Mouse (Mus musculus) left cerebral cortex, postnatal 25 days (tissue): ENCODE results near the gene Efna5. TPM values are rescaled to one million over a fixed set of nuclear protein-coding genes. Genes with fewer than 3 reads are reported as not detected.

Source experiments
- DNase-seq, 2 experiments: peaks; one replicate each; pipeline ENCODE4 v3.0.0; 2022; ENCODE audit warnings: low spot score in 2 of 2, mixed read lengths in 1 of 2
- intact Hi-C: fragments of 180-260 bp; cut with DNase I; formaldehyde crosslinking; loops from one replicate; pipeline ENCODE4 v1.15.1; 2025
- total RNA-seq, 2 experiments: library from RNA; stranded (reverse); gene quantifications; 2 replicates each; pipeline ENCODE4 v1.2.3; 2021

The Efna5 gene
- total RNA-seq, 2 experiments from 2014 or later: 32.8 to 41.5 TPM

DNA sequence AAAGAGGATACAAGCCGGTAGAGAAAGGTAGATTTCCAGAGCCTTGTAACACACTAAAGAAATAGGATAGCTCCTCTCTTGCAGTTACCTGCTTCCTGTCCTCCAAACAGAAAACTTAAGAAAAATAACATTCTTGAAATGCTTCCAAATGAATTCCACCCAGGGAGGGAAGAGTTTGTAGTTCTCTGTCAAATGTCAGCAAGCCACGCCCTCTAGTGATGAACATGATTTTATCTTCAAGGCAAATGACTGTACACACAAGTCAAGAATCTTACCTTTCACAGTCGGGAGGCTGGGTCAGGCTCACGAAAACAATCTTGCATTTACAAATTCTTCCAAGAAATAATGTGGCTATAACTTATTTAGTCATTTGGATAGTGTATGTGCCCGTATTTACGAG lies 78.4 kb downstream of the Efna5 start:
- DNase-seq: no peak

DNA sequence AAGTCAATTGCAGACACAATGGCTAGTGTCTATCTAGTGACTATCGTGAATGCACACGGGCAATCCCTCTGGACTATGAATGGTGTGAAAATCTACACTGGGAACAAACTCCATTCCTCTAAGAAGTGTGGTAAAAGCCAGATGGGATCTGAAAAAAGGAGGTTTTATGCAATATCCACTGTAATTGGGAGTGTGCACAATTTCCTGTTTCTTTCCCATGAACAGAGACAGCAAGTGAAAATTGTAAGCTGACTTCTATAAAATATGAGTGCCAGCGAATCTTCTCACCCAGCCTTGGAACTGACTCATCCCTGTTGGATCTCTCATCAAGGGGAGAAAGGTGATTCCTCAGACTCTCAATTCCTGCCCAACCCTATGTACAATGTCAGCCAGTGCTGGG lies 83.8 kb downstream of the Efna5 start:
- intact Hi-C loops: no loop called here
- peak in 1 of 2 experiments; percentile 64 for DNase-seq

More for the DNA sequence above, 78.4 kb downstream of the Efna5 start:
- intact Hi-C loops: no loop called here

DNA sequence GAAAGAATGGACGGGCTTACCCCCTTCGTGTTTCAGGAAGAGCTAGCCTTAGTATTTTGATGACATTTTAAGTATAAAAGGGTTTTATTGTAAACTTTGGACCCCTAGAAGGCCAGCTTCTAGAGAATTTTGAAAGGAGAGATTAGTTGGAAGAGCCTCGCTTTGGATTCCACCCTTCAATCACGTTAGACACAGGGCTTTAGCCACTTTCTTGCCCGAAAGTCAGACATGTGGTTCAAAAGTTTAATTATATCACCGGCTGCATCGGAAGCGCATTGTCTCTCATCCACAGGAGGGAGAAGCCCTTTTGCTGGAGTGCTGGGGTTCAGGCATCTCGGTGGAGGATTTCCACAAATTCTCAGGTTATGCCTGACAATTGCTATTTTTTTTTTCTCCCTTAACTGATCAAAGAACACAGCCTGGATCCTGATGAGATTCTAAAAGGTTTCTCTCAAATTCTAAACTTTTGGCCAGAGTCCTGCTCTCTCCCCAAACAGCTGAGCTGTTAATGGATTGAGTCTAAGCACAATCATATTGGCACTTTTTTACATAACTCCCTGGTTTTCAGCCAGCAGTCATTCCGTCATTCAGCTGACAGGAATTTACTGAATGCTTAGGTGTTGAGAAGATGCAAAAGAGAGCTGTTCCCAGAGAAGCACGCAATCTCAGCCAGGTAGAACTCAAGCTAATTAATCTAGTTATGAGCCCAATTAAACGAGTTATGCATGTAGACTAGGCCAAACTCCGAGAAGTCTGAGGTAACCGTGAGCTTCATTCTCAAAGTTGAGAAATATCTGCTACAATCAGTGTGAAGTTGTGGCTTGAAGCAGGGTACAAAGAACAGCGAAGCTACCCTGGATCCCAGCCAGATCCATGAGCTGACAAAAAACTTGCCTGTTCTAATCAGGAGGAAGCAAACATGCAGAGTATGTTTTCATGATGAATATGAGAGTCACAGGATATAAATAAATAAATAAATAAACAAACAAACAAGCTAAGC lies 91.5 kb downstream of the Efna5 start:
- intact Hi-C loops: no loop called here
- no peak for DNase-seq

DNA sequence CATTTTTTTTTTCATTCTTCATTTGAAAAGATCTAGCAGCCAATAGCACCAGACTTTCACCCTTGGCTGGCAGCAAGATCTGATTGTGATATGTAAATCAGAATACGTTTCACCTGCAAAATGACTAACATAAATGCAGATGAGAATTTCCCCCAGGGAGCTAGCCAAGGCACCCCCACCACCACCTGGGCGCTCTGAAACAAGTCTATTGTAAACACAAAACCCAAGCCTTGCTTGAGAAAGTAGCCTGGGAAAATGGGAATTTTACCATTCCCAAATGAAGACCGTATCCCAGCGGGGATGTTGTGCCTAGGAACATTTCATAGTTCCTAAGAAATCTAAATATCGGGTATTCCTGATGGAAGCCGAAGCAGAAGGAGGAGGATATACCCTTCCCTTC lies 92.3 kb downstream of the Efna5 start:
- intact Hi-C loops: no loop called here
- no peak for DNase-seq

DNA sequence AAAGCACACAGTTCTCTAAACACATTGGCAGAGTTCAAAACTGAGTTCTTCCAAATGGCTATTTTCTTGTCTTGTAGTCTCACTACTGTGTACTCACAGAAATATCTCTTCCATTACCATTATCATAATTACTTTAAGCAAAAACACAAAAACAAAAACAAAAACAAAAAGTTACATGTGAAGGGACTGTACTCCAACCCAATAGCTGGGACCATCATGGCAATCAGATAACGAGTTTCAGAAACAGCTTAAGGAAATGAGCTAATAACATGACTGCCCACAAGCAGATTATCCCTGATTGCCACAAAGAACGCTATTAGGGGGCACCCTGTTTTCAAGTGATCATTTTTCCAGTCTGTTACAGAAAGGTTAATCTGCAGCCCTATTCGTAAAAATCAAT lies 93.3 kb downstream of the Efna5 start:
- DNase-seq: no peak
- intact Hi-C loops: no loop called here

DNA sequence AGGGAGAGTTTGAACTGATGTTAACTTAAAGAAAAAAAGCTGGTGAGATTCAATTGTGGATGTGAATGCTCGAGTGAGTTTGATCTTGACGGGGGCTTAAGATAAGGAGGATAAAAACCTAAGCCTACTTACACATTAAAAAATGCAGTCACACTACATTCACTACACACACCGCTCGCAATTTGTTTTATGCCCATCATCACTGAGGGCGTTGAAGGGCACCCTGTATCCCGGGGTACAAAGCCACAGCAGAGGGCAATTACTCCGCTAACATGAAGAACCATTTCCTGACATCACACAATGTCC lies 94.6 kb downstream of the Efna5 start:
- DNase-seq: no peak
- intact Hi-C loops: no loop called here

DNA sequence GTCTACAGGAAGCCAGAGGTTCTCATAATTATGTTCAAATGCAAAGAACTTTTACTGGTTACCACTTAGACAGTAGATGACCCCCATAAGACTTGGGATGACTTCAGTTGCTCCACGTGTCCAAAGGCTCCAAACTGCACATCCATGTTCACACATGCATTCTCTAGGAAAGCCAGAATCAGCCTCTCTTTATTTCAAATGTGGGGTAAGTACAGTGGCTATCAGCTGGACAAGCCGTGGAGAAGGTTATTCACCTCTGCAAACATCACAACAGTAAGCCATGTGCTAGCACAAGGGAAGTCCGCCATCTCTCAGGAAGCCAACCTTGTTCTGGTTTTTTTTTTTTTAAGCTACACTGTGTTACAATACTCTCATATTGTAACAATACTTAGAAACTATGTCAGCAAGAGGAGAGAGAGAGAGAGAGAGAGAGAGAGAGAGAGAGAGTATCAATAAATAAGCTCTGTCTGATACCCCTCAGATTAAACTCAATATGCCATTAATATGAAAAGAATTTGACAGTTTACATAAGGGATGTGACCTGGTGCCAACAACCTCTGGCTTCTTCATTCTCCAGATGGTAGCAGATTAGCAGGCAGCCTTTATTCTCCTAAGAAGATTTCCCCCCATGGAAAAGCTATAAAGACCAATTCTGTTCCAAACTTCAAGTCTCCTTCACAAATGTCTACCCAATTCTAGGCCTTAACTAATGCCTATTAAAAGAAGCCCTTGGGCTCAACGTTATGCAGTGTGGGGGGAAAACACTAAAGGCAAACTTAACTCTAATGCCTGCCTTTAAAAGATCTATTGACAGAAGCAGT lies 95.1 kb downstream of the Efna5 start:
- DNase-seq: no peak
- intact Hi-C loops: no loop called here

DNA sequence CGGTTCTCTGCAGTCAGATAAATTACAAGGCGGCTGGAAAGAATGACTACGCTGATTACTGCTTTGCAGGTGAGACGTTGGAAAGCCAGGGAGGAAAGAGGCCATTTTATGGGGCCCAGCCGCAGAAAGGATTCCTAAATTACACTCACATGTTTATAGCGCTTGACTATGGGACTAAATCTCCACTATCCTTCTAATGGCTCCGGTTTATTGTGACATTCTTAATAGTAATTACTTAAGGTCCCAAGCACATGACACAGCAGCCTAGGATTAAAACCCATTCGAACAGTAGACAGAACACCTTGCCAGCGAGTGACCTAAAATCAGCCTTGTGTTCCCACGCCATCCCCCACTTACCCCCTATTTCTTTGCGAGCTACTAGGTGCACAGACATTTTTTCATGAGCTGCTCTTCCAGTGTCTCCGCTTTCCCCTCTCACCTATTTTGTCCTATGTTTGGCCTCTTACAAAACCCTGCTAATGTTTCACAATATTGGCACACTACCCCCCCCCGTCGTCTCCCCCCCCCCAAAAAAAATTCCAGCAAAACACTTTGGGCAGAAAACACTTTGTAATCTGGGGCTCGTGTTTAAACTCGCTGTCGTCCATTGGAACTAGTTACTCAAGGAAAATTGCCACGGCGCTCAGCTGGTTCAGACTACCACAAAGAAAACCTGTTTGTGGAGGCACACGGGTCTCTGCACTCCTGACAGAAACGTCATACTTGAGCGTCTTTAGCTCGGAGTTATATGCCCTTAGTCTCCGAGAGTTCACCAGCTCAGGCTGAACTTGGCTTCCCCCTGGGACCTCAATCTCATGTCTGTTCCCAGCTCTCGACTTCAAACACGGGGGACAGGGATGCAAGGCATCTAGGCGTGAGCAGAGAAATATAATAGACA lies 96.6 kb downstream of the Efna5 start:
- intact Hi-C loops: no loop called here
- no peak for DNase-seq

DNA sequence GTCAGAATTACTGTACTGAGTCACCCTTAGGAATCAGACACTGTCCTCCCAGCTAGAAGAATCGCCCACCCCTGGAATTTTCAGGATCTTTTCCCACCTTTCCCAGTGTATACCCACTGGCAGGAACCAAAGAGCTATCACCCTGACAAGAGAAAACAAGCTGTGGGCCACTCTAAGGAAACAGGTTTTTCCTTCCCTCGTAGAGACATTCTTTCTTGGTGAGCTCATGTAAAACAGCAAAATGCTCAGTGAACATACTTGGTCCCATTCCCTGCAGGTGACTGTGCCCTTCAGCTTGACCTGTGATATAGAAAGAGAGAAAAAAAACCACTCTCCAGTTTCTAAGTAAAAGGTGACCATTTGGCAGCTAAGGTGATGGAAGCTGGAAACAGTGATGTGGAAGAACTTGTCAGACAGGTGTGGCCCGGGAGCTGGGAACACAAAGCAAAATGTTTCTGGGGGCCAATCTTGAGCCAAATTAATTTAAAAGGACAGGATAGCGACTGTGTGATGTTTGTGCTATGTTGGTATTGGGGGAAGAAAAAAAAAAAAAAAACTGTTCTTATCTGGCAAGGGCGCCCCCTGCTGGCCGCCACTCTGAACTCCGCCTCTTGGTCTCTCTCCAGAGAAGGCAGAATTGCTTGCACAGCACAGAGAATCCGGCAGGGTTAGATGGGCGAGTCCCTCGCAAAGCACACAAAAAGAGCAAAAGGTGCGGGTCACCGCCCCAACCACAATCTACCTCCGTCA lies 97.4 kb downstream of the Efna5 start:
- intact Hi-C loops: no loop called here
- DNase-seq: peak; percentile 66 to 83

DNA sequence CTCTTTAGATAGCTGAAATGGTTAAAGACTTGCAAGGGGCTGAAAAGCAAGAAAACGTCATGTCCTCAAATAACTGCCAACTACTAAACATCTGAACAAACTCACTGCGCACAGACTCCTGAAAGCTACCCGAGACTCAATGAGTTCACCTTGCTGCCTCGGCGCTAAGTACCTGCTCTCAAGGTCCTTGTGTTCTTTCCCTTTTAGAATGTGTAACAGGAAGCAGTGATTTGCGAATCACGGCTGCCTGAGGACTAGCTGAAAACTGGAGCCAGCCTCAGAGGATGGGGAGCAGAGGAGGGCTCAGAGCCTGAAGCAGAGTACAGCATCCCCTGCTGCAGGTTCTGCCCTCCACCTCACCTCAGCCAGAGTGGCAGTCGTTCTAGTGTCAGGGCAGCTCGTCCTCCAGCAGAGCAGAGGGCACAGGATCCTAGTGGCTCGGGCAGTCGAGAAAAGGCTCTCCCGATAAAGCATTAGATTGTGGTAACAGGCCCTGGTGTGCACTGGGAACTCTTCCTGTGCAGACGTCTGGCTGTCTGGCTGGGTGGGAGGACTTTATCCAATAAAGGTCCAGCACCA lies 98.2 kb downstream of the Efna5 start:
- DNase-seq: no peak
- intact Hi-C loops: no loop called here

DNA sequence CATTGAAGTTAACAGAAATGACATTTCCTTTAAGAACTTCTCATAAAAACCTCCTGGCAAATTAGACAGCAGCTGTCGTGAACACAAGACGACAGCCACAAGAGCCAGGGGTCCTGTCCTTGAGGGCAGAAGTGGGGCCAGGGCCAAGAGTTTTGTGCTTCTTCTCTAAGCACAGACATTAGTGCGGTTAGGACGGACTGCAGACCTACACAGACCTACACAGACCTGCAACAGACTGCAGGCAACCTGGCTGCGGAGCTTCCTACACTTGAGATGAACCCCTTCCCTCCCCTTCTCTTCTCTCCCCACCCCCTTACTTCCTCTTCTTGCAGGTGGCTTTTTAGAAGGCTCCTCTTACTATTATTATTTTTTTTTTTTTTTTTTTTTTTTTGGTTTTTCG lies 100.0 kb downstream of the Efna5 start:
- intact Hi-C loops: no loop called here
- no peak for DNase-seq

DNA sequence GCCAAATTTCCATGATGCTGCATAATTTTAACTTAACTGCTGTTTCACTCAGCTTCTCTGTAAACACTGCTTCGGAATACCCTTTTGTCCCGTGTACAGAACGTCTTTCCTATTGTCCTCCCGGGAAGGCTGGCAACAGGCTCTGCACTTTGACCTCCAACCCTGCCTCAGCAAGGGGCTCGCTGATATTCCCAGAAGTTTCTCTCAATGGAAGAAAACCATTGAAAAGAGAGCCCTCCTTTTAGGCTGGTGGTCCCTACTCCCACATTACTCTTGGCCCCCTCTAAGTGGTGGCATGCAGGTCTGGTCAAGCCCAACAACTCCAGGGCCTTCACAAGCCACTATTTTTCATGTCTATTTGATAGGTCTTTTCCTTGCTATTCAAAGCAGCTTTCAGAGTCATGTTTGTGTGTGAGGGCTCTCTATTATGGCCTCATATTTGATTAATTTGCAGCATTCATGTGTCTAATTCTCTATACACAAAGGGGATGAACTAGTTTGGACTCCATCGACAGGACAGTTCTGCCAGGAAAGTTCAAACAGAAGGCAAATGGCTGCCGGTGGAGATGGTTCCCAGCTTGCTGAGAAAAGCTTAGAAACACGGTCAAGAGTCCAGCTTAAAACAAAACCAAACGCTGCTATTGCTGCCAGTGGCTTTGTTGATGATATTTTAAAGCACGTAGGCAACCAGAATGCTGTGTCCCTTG lies 103.1 kb downstream of the Efna5 start:
- intact Hi-C loops: no loop called here
- DNase-seq: no peak

DNA sequence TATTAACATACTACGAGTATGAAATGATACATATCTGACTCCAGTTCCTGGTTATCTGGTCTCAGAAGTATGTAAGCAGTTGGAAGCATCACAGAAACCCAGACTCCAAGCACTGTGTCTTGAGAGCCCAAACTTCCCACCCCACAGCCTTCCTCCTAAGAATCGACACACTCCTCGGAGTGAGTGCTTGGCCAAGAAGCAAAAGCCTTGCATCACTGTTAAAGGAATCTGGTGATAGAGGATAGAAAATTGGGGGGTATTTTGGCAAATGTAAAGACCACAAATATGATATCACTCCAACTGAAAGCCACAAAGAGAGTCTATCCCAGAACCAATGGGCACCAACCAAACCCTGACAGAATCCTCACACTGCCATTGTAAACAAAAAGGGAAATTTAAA lies 104.4 kb downstream of the Efna5 start:
- intact Hi-C loops: no loop called here
- DNase-seq: no peak

DNA sequence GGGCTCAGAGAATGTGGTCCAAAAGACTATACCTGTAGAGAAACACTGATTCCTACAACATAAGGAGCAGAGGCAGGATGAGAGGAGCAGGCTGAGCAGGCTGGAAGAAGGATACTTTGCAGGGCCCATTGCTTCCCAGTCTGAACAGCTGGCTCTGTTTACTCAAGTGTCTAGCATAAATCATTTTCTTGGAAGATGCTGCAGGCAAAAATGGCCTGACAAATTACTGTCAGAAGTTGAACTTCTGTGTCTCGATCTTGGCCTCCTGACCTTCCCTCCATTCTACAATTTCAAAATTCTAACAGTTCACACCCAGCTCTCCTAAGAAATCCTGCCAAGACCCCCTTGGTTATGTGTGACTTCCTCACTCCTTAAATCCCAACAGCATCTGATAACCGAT lies 105.1 kb downstream of the Efna5 start:
- intact Hi-C loops: no loop called here
- DNase-seq: no peak

DNA sequence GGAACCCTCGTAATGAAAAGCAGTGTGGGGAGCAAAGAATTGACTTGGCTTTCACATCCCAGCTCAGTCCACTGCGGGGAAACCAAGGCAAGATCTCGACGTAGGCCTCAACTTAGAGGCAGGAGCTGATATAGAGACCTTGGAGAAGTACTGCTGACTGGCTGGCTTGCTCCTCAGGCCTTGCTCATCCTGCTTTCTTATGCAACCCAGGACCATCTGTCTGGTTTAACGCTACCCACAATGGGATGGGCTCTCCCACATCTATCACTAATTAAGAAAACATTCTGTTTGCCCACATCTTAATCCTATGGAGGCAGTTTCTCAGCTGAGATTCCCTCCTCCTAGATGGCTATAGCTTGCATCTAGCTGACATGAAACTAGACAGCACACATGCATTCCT lies 105.7 kb downstream of the Efna5 start:
- peak in 1 of 2 experiments; percentile 67 for DNase-seq
- intact Hi-C loops: no loop called here

DNA sequence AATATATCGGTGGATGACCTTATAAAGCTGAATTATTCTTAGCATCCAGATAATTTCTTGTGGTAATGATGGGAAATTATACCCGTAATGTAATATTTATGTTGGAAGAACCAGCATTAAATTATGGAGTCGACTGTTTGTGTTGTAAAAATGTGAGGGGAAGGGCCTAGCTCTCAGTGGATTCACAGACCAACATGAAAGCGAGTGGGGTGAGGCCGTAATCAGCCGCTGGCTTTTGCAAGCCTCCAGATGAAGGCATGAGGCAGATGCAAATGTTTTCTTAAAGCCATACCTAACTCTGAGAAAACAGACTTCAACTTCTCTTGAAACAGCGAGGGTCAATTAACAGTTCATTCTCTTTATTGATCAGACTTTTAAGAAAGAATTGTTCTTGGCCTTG lies 106.4 kb downstream of the Efna5 start:
- intact Hi-C loops: no loop called here
- DNase-seq: no peak

DNA sequence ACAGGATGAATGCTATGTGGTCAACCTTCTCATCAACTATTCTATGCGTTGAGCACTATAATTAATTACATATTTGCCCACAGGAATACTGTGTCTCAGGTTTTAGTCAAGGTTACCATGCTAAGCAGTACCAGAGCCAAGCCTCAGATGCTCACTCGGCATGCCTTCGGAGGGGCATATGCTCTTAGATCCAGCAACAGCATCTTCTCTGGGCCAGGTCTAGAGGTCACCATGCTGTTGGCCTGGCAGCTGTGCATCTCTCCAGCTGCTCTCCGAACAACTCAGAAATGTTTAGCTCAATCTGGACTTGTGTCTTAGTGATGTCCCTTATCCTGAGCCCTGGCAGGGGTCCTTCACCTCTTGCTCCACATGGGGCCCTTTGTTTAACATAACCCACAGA lies 114.4 kb downstream of the Efna5 start:
- intact Hi-C loops: no loop called here
- no peak for DNase-seq

DNA sequence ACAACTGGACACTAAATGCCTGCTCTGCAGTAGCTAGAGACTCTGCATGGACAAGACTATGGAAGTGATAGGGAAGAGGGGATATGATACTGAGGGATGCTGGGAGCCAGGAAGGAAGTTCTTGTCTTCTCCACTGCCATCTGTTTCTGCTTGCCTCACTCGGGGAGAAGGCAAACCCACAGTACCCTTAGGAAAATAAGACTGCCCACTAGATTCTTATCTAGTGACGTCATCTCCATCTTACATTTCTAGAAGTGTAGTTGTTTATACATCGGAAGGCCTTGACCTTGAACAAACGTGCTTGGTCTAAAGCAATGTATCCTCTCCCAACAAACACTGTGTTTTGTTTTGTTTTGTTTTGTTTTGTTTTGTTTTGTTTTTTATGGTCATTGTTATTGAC lies 116.0 kb downstream of the Efna5 start:
- DNase-seq: no peak
- intact Hi-C loops: no loop called here
